Mouse (Mus musculus) forebrain, postnatal 0 days (tissue): ENCODE data around the gene Fkbp11. TPM values are rescaled to one million over a fixed set of nuclear protein-coding genes. Genes with fewer than 3 reads are reported as not detected.

Experiments used
- ATAC-seq: fragments of 200-750 bp; cut with Nextera tagmentation; 2 replicates; pipeline ENCODE4 v1.8.0; 2017; ENCODE audit warnings: mild to moderate bottlenecking, moderate library complexity
- DNase-seq: peaks from one replicate; pipeline ENCODE4 v3.0.0-alpha.2; 2015
- H3K27ac ChIP-seq: fragments of 300-500 bp; sonication (generic); 2 replicates; pipeline ENCODE4 v1.5.1; 2014; ENCODE audit warnings: low read depth, mild to moderate bottlenecking, antibody characterized with exemption, low read length, moderate library complexity, mixed read lengths
- H3K27me3 ChIP-seq: fragments of 300-500 bp; sonication (generic); 2 replicates; pipeline ENCODE4 v1.6.1; 2014; ENCODE audit warnings: mild to moderate bottlenecking, low read length, mixed read lengths; ENCODE audit not compliant: insufficient read depth
- H3K36me3 ChIP-seq: fragments of 300-500 bp; sonication (generic); 2 replicates; pipeline ENCODE4 v1.6.1; 2014; ENCODE audit warnings: mild to moderate bottlenecking, moderate library complexity; ENCODE audit not compliant: insufficient read depth
- H3K4me1 ChIP-seq: fragments of 300-500 bp; sonication (generic); 2 replicates; pipeline ENCODE4 v1.6.1; 2014; ENCODE audit warnings: antibody characterized with exemption; ENCODE audit not compliant: insufficient read depth
- H3K4me2 ChIP-seq: fragments of 300-500 bp; sonication (generic); 2 replicates; pipeline ENCODE4 v1.6.1; 2014; ENCODE audit warnings: low read depth, mild to moderate bottlenecking, moderate library complexity
- H3K4me3 ChIP-seq: fragments of 300-500 bp; sonication (generic); 2 replicates; pipeline ENCODE4 v1.5.1; 2014; ENCODE audit warnings: low read depth, low read length, mixed read lengths
- H3K9ac ChIP-seq: fragments of 300-500 bp; sonication (generic); 2 replicates; pipeline ENCODE4 v1.6.1; 2014; ENCODE audit warnings: mild to moderate bottlenecking
- H3K9me3 ChIP-seq: fragments of 300-500 bp; sonication (generic); 2 replicates; pipeline ENCODE4 v1.6.1; 2016; ENCODE audit warnings: low read length
- CTCF ChIP-seq: sonication (generic); IDR thresholded peaks from 2 replicates; pipeline ENCODE4 v1.5.1; 2016; ENCODE audit warnings: antibody characterized with exemption, control low read depth, low read depth
- WGBS: fragments of 180-500 bp; shearing (Covaris S2); extraction: QIAGEN DNeasy Blood & Tissue Kit; methylation state at CpG from one replicate; pipeline ENCODE4 v1.1.7; 2014; 5-methylcytosine and 5-hydroxymethylcytosine counted together
- polyA plus RNA-seq: library from polyadenylated mRNA; unstranded; fragments of >200 nt; fragmentation: Nextera tagmentation; extraction: Ambion mirVana; gene quantifications from 2 replicates; pipeline ENCODE4 v1.2.1, GENCODE M21; 2015
- total RNA-seq: library from RNA; depleted of rRNA; stranded (reverse); fragments of >200 nt; gene quantifications from 2 replicates; pipeline ENCODE4 v1.2.3, GENCODE M21; 2014

Fkbp11 gene
- total and polyA plus RNA-seq, 2 experiments from 2014 or later = 0.90 to 5.2 TPM

- peak; percentile 16; the same call in 1 of the 2 replicates for ATAC-seq
- no peak for DNase-seq
- Histone ChIP-seq H3K9me3 (no peaks in the 10 kb centered on the region), H3K4me3 (peak overlapping the region; percentile 33), H3K36me3 (no peaks in the 10 kb centered on the region), H3K4me2 (peak overlapping the region; percentile 49), H3K4me1 (no peaks in the 10 kb centered on the region), H3K9ac (no peak overlapping the region), H3K27ac (no peak overlapping the region), H3K27me3 (peaks cover 67% of the 10 kb centered on the region)
- WGBS = 1% methylated on average over 36 of the region's 36 CpGs
- no peak for TF ChIP-seq CTCF
Measured at GRCm38 (mm10) chr15:98772511-98773211, 44.7 kb upstream of the Fkbp11 start.

- peaks cover 59% of the 10 kb centered on the region for H3K27me3 ChIP-seq
- H3K9ac ChIP-seq = no peak overlapping the region
- no peak for TF ChIP-seq CTCF
- peak overlapping the region; percentile 49 for H3K4me2 ChIP-seq
- H3K4me3 ChIP-seq = no peak overlapping the region; the same call in 1 of the 2 replicates
- H3K9me3 ChIP-seq = no peaks in the 10 kb centered on the region
- WGBS = 4% methylated on average over 12 of the region's 12 CpGs
- ATAC-seq = no peak
- H3K27ac ChIP-seq = no peak overlapping the region
- H3K4me1 ChIP-seq = no peaks in the 10 kb centered on the region
- DNase-seq = no peak
- no peaks in the 10 kb centered on the region for H3K36me3 ChIP-seq
Measured at GRCm38 (mm10) chr15:98771813-98772425, 43.9 kb upstream of the Fkbp11 start.

- no peak overlapping the region for H3K4me3 ChIP-seq
- H3K9ac ChIP-seq = no peak overlapping the region
- no peak for TF ChIP-seq CTCF
- H3K27me3 ChIP-seq = peaks cover 23% of the 10 kb centered on the region
- H3K4me2 ChIP-seq = no peak overlapping the region
- H3K27ac ChIP-seq = no peak overlapping the region
- H3K36me3 ChIP-seq = no peaks in the 10 kb centered on the region
- H3K4me1 ChIP-seq = no peaks in the 10 kb centered on the region
- H3K9me3 ChIP-seq = no peaks in the 10 kb centered on the region
- DNase-seq (no peak), ATAC-seq (no peak)
- 29% methylated on average over 5 of the region's 5 CpGs for WGBS
Measured at GRCm38 (mm10) chr15:98768259-98768658, 40.3 kb upstream of the Fkbp11 start.

GRCm38 (mm10) chr15:98765929-98766328, 37.9 kb upstream of the Fkbp11 start:
- H3K9me3 ChIP-seq = no peaks in the 10 kb centered on the region
- ATAC-seq = no peak
- H3K27ac ChIP-seq = no peak overlapping the region
- H3K4me1 ChIP-seq = peaks cover 7% of the 10 kb centered on the region
- TF ChIP-seq CTCF = no peak
- no peaks in the 10 kb centered on the region for H3K36me3 ChIP-seq
- 69% methylated on average over 4 of the region's 4 CpGs for WGBS
- no peak overlapping the region for H3K9ac ChIP-seq
- peaks cover 3% of the 10 kb centered on the region; the same call in 1 of the 2 replicates for H3K27me3 ChIP-seq
- H3K4me3 ChIP-seq = no peak overlapping the region
- no peak for DNase-seq
- no peak overlapping the region for H3K4me2 ChIP-seq

- Histone ChIP-seq H3K27ac (peak within 1 kb of the TSS; percentile 94), H3K36me3 (peaks cover 13% of the 10 kb centered on the region), H3K9ac (peak within 1 kb of the TSS; percentile 98), H3K4me1 (peaks cover 7% of the 10 kb centered on the region), H3K9me3 (no peaks in the 10 kb centered on the region), H3K4me2 (peak within 1 kb of the TSS; percentile 73), H3K27me3 (no peaks in the 10 kb centered on the region), H3K4me3 (peak within 1 kb of the TSS; percentile 95)
- no peak for TF ChIP-seq CTCF
- 2% methylated on average over 72 of the region's 76 CpGs for WGBS
- ATAC-seq = peak; percentile 97
- DNase-seq = peak; percentile 98
Measured at GRCm38 (mm10) chr15:98762670-98763529, 34.9 kb upstream of the Fkbp11 start, which contains the start of gene Arf3. Gene Arf3, minus strand, starts transcription at chr15:98763214.

GRCm38 (mm10) chr15:98762201-98762621, 34.2 kb upstream of the Fkbp11 start:
- Histone ChIP-seq H3K9me3 (no peaks in the 10 kb centered on the region), H3K4me2 (peak overlapping the region; percentile 73), H3K36me3 (peaks cover 14% of the 10 kb centered on the region), H3K27me3 (no peaks in the 10 kb centered on the region), H3K9ac (peak overlapping the region; percentile 98), H3K4me3 (peak overlapping the region; percentile 95), H3K4me1 (peaks cover 7% of the 10 kb centered on the region), H3K27ac (peak overlapping the region; percentile 94)
- WGBS = under 1% methylated on average over 16 of the region's 24 CpGs
- peak; percentile 60 for ATAC-seq
- DNase-seq = peak; percentile 81
- TF ChIP-seq CTCF = peak; percentile 44; the same call in 1 of the 2 replicates
